In the genomic region with DNA sequence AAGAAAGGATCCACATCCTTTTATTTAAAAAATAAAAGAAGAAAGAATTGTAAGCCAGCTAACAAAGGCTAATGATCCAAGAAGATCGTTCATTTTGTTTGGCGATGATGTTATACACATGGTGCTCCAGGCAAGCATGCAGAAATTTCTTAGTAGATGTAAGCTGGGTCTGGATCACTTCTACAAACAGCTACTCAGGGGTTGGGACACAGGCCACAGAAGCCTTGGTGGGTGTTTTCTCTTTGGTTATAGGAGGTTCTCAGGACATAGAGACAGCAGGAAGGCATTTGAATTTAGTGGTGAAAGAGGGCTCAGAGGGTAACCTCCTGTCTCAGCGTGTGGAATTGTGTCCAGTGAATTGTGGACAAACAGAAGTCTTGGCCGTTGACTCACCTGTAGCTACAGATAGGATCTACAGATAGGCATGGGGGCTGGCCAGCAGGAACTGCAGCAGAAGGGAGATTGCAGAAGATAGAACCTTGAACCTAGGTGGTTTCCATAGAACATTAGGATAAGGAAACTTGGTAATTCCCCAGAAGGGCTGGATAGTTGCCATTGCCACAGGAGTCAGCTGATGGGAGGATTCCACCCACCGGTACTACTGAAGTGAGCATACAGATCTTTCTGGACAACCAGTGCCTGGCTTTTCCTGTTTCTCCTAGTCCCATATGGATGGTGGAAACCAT, we compare ENCODE assay signal across 28 mouse cellular contexts.
A peak's percentile ranks its signal among the peaks of the same experiment; 100 is the strongest.
DNase-seq lines count a peak whose midpoint lies in the region; ATAC-seq and TF ChIP-seq lines count a peak whose summit lies in the region.
"Had no signal": no experiment of that assay in that cellular context is flagged by ENCODE, and none has a peak within 500 bp of the region (broad histone marks: within the 10 kb centered on the region; RNA-seq: fewer than 3 reads in every experiment).

No protein-coding gene starts in this region.

- H3K36me3 ChIP-seq in limb, embryonic 13.5 days = no peaks in the 10 kb centered on the region
- no peaks in the 10 kb centered on the region for H3K36me3 ChIP-seq in limb, embryonic 10.5 days
- no peaks in the 10 kb centered on the region for H3K36me3 ChIP-seq in intestine, embryonic 15.5 days
- no peaks in the 10 kb centered on the region for H3K36me3 ChIP-seq in myocyte (ENCODE audit: control insufficient read depth, insufficient read depth)
- H3K36me3 ChIP-seq: hindbrain, embryonic 10.5 days; hindbrain, embryonic 15.5 days; kidney, embryonic 15.5 days; liver, embryonic 15.5 days; lung, embryonic 15.5 days; midbrain, embryonic 13.5 days; stomach, embryonic 15.5 days had no signal

- H3K27ac ChIP-seq in limb, embryonic 13.5 days = peak overlapping the region; percentile 28; the same call in 1 of the 2 replicates
- H3K27ac ChIP-seq in limb, embryonic 10.5 days = no peak overlapping the region
- H3K27ac ChIP-seq in intestine, embryonic 15.5 days = no peak overlapping the region
- H3K27ac ChIP-seq: hindbrain, embryonic 10.5 days; hindbrain, embryonic 15.5 days; kidney, embryonic 15.5 days; layer of hippocampus, adult 2 months; liver, embryonic 15.5 days; lung, embryonic 15.5 days; macrophage; midbrain, embryonic 13.5 days; stomach, embryonic 15.5 days had no signal

- peaks cover 22% of the 10 kb centered on the region for H3K4me1 ChIP-seq in limb, embryonic 13.5 days
- H3K4me1 ChIP-seq in limb, embryonic 10.5 days = peaks cover 6% of the 10 kb centered on the region; the same call in 1 of the 2 replicates
- H3K4me1 ChIP-seq in intestine, embryonic 15.5 days (replicated peaks) = peaks cover 7% of the 10 kb centered on the region; the same call in 1 of the 2 replicates
- H3K4me1 ChIP-seq: hindbrain, embryonic 15.5 days; kidney, embryonic 15.5 days; liver, embryonic 15.5 days; midbrain, embryonic 13.5 days had no signal

- ATAC-seq in limb, embryonic 13.5 days (ENCODE audit: low FRiP score, low read depth) = no peak
- ATAC-seq in intestine, embryonic 15.5 days = peak; percentile 28; the same call in 1 of the 2 replicates
- ATAC-seq: forebrain, embryonic 14.5 days; inflammation-experienced regulatory T-cells, adult 6 months; midbrain, embryonic 13.5 days had no signal

- H3K79me2 ChIP-seq in myocyte (ENCODE audit: control insufficient read depth, insufficient read depth) = no peaks in the 10 kb centered on the region

- TF ChIP-seq POLR2A in myocyte (IDR thresholded peaks at IDR 0.05; ENCODE audit: insufficient read length, low read depth) = no peak

- H3ac ChIP-seq in myocyte (ENCODE audit: control insufficient read depth, insufficient read length) = no peak overlapping the region

- H3K9ac ChIP-seq in limb, embryonic 13.5 days = no peak overlapping the region
- no peak overlapping the region for H3K9ac ChIP-seq in intestine, embryonic 15.5 days
- H3K9ac ChIP-seq: hindbrain, embryonic 15.5 days; kidney, embryonic 15.5 days; liver, embryonic 15.5 days; lung, embryonic 15.5 days; midbrain, embryonic 13.5 days; stomach, embryonic 15.5 days had no signal

- H3K4me2 ChIP-seq in limb, embryonic 13.5 days (replicated peaks) = no peak overlapping the region
- H3K4me2 ChIP-seq in intestine, embryonic 15.5 days (replicated peaks) = no peak overlapping the region
- peak overlapping the region; percentile 41 for H3K4me2 ChIP-seq in myocyte (ENCODE audit: low read depth)
- H3K4me2 ChIP-seq: heart, embryonic 11.5 days; hindbrain, embryonic 15.5 days; kidney, embryonic 15.5 days; liver, embryonic 15.5 days; lung, embryonic 15.5 days; midbrain, embryonic 13.5 days; stomach, embryonic 15.5 days had no signal

- no peak overlapping the region for H3K4me3 ChIP-seq in limb, embryonic 13.5 days
- H3K4me3 ChIP-seq in limb, embryonic 10.5 days = no peak overlapping the region
- no peak overlapping the region for H3K4me3 ChIP-seq in intestine, embryonic 15.5 days (replicated peaks)
- no peak overlapping the region for H3K4me3 ChIP-seq in myocyte
- H3K4me3 ChIP-seq: hindbrain, embryonic 10.5 days; hindbrain, embryonic 15.5 days; kidney, embryonic 15.5 days; layer of hippocampus, adult 2 months; liver, embryonic 15.5 days; lung, embryonic 15.5 days; midbrain, embryonic 13.5 days; stomach, embryonic 15.5 days had no signal

- 84% methylated on average over 5 of the region's 5 CpGs for WGBS in limb, embryonic 13.5 days
- 93% methylated on average over 5 of the region's 5 CpGs for WGBS in limb, embryonic 10.5 days
- WGBS in intestine, embryonic 15.5 days = 80% methylated on average over 5 of the region's 5 CpGs

- no peaks in the 10 kb centered on the region for H3K9me3 ChIP-seq in limb, embryonic 13.5 days
- no peaks in the 10 kb centered on the region for H3K9me3 ChIP-seq in limb, embryonic 10.5 days (replicated peaks)
- no peaks in the 10 kb centered on the region for H3K9me3 ChIP-seq in intestine, embryonic 15.5 days
- H3K9me3 ChIP-seq: hindbrain, embryonic 15.5 days; kidney, embryonic 15.5 days; liver, embryonic 15.5 days; lung, embryonic 15.5 days; midbrain, embryonic 13.5 days; stomach, embryonic 15.5 days had no signal

- no peak for DNase-seq in limb, embryonic 10.5 days (ENCODE audit: low spot score)
- peak; percentile 44 for DNase-seq in NIH3T3 (ENCODE audit: low read depth)
- DNase-seq in kidney, adult 8-10 months = no peak
- DNase-seq in kidney, postnatal 4 days = no peak
- DNase-seq: adrenal gland, postnatal 10 days; cerebellum, adult 11 months; cerebellum, adult 9-10 months; cerebellum, postnatal 36 days; kidney, postnatal 25 days; retina, postnatal 1 day; right cerebral cortex, postnatal 14 days; thymus, postnatal 14 days had no signal

- H3K27me3 ChIP-seq in limb, embryonic 13.5 days = no peaks in the 10 kb centered on the region
- H3K27me3 ChIP-seq in limb, embryonic 10.5 days (ENCODE audit: low read depth, poor library complexity, severe bottlenecking) = no peaks in the 10 kb centered on the region
- no peaks in the 10 kb centered on the region for H3K27me3 ChIP-seq in intestine, embryonic 15.5 days (replicated peaks)
- H3K27me3 ChIP-seq in myocyte (ENCODE audit: control insufficient read depth, insufficient read depth, insufficient read length) = no peaks in the 10 kb centered on the region
- H3K27me3 ChIP-seq: CH12.LX; hindbrain, embryonic 15.5 days; kidney, embryonic 15.5 days; liver, embryonic 15.5 days; lung, embryonic 15.5 days; midbrain, embryonic 13.5 days; stomach, embryonic 15.5 days had no signal

TF ChIP-seq in myocyte, 11 proteins besides CTCF, POLR2A, EP300 and RAD21:
- no peak for TF ChIP-seq MYOD1 (IDR thresholded peaks at IDR 0.05; ENCODE audit: control insufficient read depth in 1 of 3, insufficient read length in 2 of 3, low read depth in 2 of 3)
- TF ChIP-seq E2F4 (IDR thresholded peaks at IDR 0.05; ENCODE audit: insufficient read depth) = no peak
- TF ChIP-seq USF1 (IDR thresholded peaks at IDR 0.05; ENCODE audit: low read depth) = peak; percentile 30
- no peak for TF ChIP-seq SRF (IDR thresholded peaks at IDR 0.05; ENCODE audit: control insufficient read depth, insufficient read length, low read depth)
